Comparison of ENCODE assay signal across 1 mouse cellular context in genomic region chr6:7660377-7661080, GRCm38 (mm10).
TF ChIP-seq lines count a peak whose summit lies in the region.

No protein-coding gene starts in this region.

TF ChIP-seq in CH12.LX, 34 proteins besides CTCF, POLR2A, EP300 and RAD21 (continued from another document):
- TF ChIP-seq MXI1 (IDR thresholded peaks at IDR 0.05; ENCODE audit: low read depth, low read length) (no peak), MAFK (IDR thresholded peaks at IDR 0.05; ENCODE audit: insufficient replicate concordance, low read length) (no peak), ZNF384 (IDR thresholded peaks at IDR 0.05; ENCODE audit: low read depth, low read length) (peak; percentile 71), POLR2AphosphoS2 (IDR thresholded peaks at IDR 0.05; ENCODE audit: low read depth, low read length) (no peak), GABPA (IDR thresholded peaks at IDR 0.05; ENCODE audit: insufficient replicate concordance, low read depth, low read length) (no peak), HCFC1 (IDR thresholded peaks at IDR 0.05; ENCODE audit: low read depth, low read length) (no peak), ZKSCAN1 (IDR thresholded peaks at IDR 0.05; ENCODE audit: borderline replicate concordance, low read depth, low read length) (no peak), CHD1 (IDR thresholded peaks at IDR 0.05; ENCODE audit: low read depth, low read length) (no peak), E2F4 (IDR thresholded peaks at IDR 0.05; ENCODE audit: insufficient replicate concordance, low read depth, low read length) (no peak)
